Mouse (Mus musculus) spleen, adult 2 months (tissue): ENCODE measurements around the gene 4931440F15Rik. TPM values are rescaled to one million over a fixed set of nuclear protein-coding genes. Genes with fewer than 3 reads are reported as not detected.

Source experiments
- DNase-seq, 2 experiments: peaks; one replicate each; pipeline versions ENCODE4 v3.0.0 to v3.0.0-alpha.2; 2012 to 2021; ENCODE audit warnings: low spot score in 2 of 2, low read depth in 1 of 2
- H3K27ac ChIP-seq: fragments of 200-500 bp; 2 replicates; pipeline ENCODE4 v1.5.1; 2012; ENCODE audit warnings: low read length, inconsistent platforms; ENCODE audit not compliant: insufficient read depth
- H3K27me3 ChIP-seq: fragments of 200-500 bp; 2 replicates; pipeline ENCODE4 v1.6.1; 2012; ENCODE audit warnings: mild to moderate bottlenecking, moderate library complexity, low read length, inconsistent platforms; ENCODE audit not compliant: control insufficient read depth, insufficient read depth
- H3K36me3 ChIP-seq: fragments of 200-500 bp; 2 replicates; pipeline ENCODE4 v1.6.1; 2012; ENCODE audit warnings: mild to moderate bottlenecking, low read length, inconsistent platforms; ENCODE audit not compliant: control insufficient read depth, insufficient read depth
- H3K4me1 ChIP-seq: fragments of 200-500 bp; 2 replicates; pipeline ENCODE4 v1.6.1; 2011; ENCODE audit warnings: inconsistent platforms; ENCODE audit not compliant: control insufficient read depth, insufficient read depth, insufficient read length
- H3K4me3 ChIP-seq: fragments of 200-500 bp; 2 replicates; pipeline ENCODE4 v1.5.1; 2011; ENCODE audit warnings: mild to moderate bottlenecking, inconsistent platforms; ENCODE audit not compliant: insufficient read depth, insufficient read length; ENCODE audit errors: extremely low read depth
- CTCF ChIP-seq: fragments of 200-500 bp; IDR thresholded peaks from 2 replicates; pipeline ENCODE4 v1.5.1; 2011; ENCODE audit warnings: mild to moderate bottlenecking, inconsistent platforms; ENCODE audit not compliant: insufficient read depth, insufficient read length, insufficient replicate concordance; ENCODE audit errors: extremely low read depth
- POLR2A ChIP-seq: fragments of 200-500 bp; IDR thresholded peaks from 2 replicates; pipeline ENCODE4 v1.6.1; 2011; ENCODE audit warnings: low read depth, low read length, inconsistent platforms
- WGBS: fragments of 180-500 bp; shearing (Covaris S2); methylation state at CpG from one replicate; pipeline ENCODE4 v1.1.7; 2018; 5-methylcytosine and 5-hydroxymethylcytosine counted together
- polyA plus RNA-seq: library from polyadenylated mRNA; depleted of rRNA; stranded (reverse); fragments of >200 nt; gene quantifications from 2 replicates; pipeline ENCODE4 v1.2.3, GENCODE M21; 2012; rRNA removed

4931440F15Rik gene
- polyA plus RNA-seq, 1 experiment, result 0.29 TPM

- H3K4me1 ChIP-seq, result no peaks in the 10 kb centered on the region; the same call in 1 of the 2 replicates
- no peak overlapping the region for H3K27ac ChIP-seq
- H3K36me3 ChIP-seq, result no peaks in the 10 kb centered on the region
- no peaks in the 10 kb centered on the region for H3K27me3 ChIP-seq
- 53% methylated on average over 2 of the region's 2 CpGs for WGBS
- DNase-seq, result no peak
- no peak overlapping the region for H3K4me3 ChIP-seq
- TF ChIP-seq POLR2A, result no peak
- no peak for TF ChIP-seq CTCF
Measured at GRCm38 (mm10) chr11:29774296-29774695, 51.2 kb downstream of the 4931440F15Rik start.

Other genes starting within 250 kb of the 4931440F15Rik start
- gene Rtn4, start 132.7 kb downstream of the 4931440F15Rik start, polyA plus RNA-seq, result 41.9 and 50.5 TPM in 2 replicates
- 0.98 and 1.1 TPM in 2 replicates for gene Eml6, start 200.4 kb upstream of the 4931440F15Rik start, polyA plus RNA-seq